Mouse (Mus musculus): ENCODE results near the gene Hoxa3. TPM values are rescaled to one million over a fixed set of nuclear protein-coding genes. Genes with fewer than 3 reads are reported as not detected.

Hoxa3 gene
- 0.57 and 3.7 TPM in 2 replicates for polyA plus RNA-seq (2016; fragmentation: Nextera tagmentation; extraction: Ambion mirVana)

DNA sequence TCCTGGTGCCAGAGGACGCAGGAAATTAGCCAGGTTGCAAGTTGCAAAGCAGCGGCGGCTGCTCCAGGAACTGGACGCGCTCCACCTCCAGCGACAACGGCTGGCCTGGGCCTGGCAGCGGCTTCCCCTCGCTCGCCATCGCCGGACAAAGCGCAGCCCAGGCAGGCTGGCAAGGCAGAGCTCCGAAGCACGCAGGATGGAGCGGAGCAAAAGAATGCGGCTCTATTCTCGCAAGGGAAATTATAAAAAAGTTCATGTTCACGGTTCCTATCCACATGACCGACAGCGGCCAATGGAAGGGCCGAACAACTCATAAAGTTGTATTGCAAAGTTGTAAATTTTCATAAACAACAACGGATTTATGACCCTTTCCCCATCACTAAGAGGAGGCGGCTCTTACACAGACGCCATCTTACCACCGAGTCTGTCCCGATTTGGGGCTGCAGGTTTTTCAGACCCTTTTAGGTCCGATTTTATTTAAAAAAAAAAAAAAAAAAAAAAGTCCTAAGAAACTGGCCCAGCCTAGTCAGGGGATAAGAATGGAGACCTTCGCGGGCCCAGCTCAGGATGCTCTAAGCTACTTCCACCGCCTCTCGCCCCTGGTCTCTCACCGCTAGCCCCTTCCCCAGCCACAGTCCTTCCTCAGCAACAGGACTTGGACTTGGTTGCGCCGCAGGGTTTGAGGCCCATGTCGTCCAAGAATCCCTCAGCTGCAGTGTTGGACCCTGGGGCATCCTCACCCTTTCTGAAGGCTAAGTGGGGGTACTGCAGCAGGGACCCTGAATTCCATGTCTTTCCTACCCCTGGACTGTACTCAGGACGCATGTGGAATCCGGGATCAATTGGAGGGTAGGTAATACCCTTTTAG lies at the start of gene Hoxa3, which contains the start of gene Gm28308:
TSS of gene Hoxa3 (minus strand) at position 218 of the 868 bp plus-strand sequence.
TSS of gene Gm28308 (minus strand) at position 221 of the 868 bp plus-strand sequence.
- Histone ChIP-seq H3K36me3 (no peaks in the 10 kb centered on the region), H3K27ac (no peak within 1 kb of the TSS), H3K4me1 (peaks cover 37% of the 10 kb centered on the region), H3K9me3 (no peaks in the 10 kb centered on the region), H3K4me3 (peak within 1 kb of the TSS; percentile 45), H3K27me3 (ENCODE audit: insufficient read depth, poor library complexity, severe bottlenecking) (peaks cover 100% of the 10 kb centered on the region)
- DNase-seq (ENCODE audit: low spot score), result peak; percentile 77
- 2% methylated on average over 38 of the region's 38 CpGs for WGBS

DNA sequence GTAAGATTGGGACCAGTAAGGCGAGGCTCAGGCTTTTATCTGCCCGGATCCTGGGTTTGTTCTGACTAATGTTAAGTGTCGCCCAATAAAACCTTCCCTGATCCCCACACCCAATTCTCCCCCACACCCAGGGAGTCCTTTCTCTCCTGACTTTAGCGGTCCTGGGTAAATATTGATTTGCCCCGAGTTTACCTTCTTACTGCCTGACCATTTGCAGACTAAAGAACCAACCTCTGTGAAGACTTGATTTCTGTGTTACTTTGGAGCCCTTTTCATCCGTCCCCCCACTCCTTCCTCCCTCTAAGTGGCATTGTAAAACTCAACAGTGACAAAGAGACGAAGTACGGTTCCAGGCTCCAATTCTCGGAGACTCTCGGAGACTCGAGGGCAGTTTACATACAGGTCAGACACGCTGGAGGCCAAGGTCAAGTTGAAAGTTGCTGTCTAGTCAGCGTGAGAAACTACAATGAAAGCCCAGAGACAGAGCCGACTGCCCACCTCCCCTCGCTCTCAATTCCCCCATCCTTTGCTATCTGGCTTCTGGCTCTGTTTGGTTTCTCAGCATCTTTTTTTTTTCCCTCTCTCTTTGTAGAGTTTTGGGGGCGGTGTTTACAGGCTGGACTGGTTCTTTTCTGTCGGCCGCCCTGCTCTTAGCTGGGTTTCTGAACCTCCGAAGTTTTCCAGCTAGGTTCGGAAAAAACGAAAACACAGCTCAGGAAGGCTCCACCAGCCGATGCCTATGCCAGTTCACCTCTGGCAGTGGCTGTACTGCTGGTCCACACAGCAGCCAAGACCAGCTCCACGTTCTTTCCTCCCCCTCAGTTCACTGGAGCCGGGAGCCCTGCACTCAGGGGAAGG lies 49.6 kb upstream of the Hoxa3 start:
- H3K4me3 ChIP-seq, result no peak overlapping the region
- H3K36me3 ChIP-seq, result no peaks in the 10 kb centered on the region
- no peak overlapping the region for H3K27ac ChIP-seq
- H3K9me3 ChIP-seq, result no peaks in the 10 kb centered on the region
- peaks cover 97% of the 10 kb centered on the region for H3K27me3 ChIP-seq (ENCODE audit: insufficient read depth, poor library complexity, severe bottlenecking)
- WGBS, result 1% methylated on average over 24 of the region's 24 CpGs
- DNase-seq (ENCODE audit: low spot score), result peak; percentile 75
- peaks cover 14% of the 10 kb centered on the region for H3K4me1 ChIP-seq

DNA sequence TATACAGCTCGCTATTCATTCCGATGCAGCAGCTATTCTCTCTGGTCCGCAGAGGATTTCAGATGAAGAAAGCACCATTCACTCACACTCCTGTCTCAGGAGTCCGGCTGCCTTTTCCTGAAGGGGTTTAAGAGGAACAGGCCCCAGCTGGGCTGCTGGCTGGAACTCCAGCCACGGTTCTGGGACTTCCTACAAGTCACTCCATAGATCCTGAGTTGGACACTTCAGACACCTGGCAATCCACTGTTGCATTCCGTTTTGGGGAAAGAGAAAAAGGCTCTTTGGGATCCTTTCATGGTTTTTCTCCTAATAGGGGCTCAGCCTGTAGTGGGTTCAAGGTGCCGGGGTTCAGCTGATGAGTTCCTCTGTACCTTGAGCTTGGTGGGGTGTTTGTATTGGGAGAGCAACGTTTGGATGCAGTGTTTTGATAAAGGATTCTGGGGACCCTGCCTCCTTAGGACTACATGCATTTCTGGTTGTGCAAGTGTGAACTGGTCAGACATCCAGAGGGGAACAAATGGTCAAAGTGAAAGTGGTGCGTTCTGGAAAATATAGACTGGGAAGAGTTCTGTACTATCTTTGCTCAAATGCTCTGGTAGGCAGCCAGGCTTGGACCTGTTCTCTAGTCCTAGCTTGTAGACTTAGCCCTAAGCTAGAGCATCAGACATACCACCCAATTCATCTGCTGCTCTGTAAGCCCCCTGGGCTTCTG lies 48.8 kb upstream of the Hoxa3 start:
- Histone ChIP-seq H3K27me3 (ENCODE audit: insufficient read depth, poor library complexity, severe bottlenecking) (peaks cover 98% of the 10 kb centered on the region), H3K27ac (no peak overlapping the region), H3K4me3 (no peak overlapping the region), H3K36me3 (no peaks in the 10 kb centered on the region), H3K4me1 (peaks cover 14% of the 10 kb centered on the region), H3K9me3 (no peaks in the 10 kb centered on the region)
- DNase-seq (ENCODE audit: low spot score), result peak; percentile 72
- 2% methylated on average over 9 of the region's 9 CpGs for WGBS

DNA sequence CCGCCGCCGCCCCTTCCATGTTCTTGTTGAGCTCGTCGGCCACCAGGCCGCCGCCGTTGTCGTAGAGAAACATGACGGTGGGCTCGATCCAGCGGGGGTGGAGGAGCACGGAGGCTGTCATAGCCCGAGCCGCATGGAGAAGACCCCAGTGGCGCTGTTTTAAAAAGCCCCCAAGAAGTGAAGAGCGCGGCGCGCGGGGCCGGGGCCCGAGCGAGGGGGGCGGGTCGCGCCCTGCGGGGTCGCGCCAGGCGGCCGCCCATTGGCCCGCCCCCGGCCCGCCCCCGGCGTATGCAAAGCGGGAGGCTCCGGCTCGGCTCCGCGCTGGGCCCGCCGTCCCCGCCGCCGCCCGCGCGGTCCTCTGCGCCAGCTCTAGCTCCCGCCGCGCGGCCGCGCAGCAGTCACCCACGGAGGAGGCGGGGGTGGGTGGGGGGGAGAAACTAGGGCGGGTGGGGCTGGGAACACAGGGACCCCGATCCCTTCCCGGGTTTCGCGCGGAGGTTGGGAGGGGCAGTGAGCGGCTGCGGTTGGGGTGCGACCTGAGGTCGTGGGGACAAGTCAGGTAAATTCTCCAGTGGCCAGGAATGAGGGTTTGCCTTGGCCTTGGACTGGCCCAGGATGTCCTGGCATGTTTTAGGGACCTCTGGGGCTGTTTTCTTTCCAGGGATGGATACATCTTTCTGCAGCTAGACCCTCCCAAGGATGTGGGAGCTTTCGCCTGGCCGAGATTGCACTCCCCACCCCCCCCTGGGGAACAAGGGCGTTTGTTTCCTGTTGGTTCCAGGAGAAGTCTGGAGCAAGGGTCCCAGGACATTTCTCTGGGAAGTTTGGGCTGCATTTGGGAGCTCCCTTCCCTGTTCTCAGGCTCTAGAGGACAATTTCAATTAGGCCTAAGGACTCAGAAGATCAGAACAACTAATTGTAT lies 47.8 kb upstream of the Hoxa3 start, which contains the start of gene Hoxa13:
TSS of gene Hoxa13 (minus strand) at position 227 of the 922 bp plus-strand sequence.
- no peak within 1 kb of the TSS for H3K27ac ChIP-seq
- DNase-seq (ENCODE audit: low spot score), result peak; percentile 80
- peaks cover 98% of the 10 kb centered on the region for H3K27me3 ChIP-seq (ENCODE audit: insufficient read depth, poor library complexity, severe bottlenecking)
- H3K4me3 ChIP-seq, result peak within 1 kb of the TSS; percentile 58
- peaks cover 14% of the 10 kb centered on the region for H3K4me1 ChIP-seq
- under 1% methylated on average over 71 of the region's 72 CpGs for WGBS
- no peaks in the 10 kb centered on the region for H3K36me3 ChIP-seq
- H3K9me3 ChIP-seq, result no peaks in the 10 kb centered on the region

DNA sequence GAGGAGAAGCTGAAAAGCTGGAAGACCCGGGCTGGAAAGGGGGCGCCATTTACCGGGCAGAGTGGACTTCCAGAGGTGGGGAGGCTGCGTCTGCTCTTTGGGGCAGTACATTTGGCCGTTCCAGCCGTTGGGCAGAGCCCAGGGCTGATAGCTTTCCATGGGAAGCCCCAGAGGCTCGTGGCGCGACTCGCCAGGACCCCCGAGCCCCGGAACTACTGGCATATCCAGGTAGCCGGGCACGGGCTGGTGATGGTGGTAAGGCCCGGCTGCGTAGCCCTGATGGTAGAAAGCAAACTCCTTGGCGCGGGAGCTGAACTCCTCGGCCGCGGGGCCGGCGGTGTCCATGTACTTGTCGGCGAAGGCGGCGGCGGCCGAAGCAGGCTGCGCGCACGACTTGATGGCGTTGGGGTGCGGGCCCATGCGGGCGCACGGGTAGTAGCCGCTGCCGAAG lies 46.7 kb upstream of the Hoxa3 start:
- DNase-seq (ENCODE audit: low spot score), result peak; percentile 77
- no peak overlapping the region for H3K27ac ChIP-seq
- under 1% methylated on average over 37 of the region's 39 CpGs for WGBS

DNA sequence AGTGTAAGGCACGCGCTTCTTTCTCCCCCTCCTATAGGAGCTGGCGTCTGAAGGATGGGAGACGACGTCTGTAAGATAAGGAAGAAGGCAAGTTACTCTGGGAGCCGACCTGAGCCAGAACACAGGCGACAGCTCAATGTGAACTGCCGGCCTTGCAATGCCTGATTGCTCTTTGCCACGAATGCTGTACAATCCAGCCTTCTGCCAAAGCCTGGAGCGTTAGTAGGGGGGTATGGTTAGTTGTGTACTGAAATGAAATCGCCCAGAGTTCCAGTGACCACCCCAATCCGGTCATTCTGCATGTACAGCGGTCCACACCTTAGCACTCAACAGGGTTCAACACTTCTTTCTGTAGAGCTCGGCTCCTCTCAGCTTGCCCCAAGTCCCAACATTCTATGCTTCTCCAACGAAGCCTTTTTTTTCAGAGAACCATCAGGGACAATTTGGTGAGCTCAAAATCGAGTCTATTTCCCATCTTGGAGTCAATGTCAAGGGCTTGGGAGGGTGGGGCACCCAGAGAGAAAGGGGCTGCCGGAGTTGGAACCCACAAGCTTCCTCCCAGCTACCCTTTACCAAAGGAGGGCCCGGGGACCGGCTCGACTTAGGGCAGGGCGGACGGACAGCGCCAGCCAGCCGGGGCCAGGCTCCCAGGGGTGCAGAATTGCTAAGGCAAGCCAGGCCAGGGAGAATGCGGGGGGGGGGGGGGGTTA lies 46.1 kb upstream of the Hoxa3 start:
- H3K27me3 ChIP-seq (ENCODE audit: insufficient read depth, poor library complexity, severe bottlenecking), result peaks cover 98% of the 10 kb centered on the region
- H3K36me3 ChIP-seq, result no peaks in the 10 kb centered on the region
- WGBS, result under 1% methylated on average over 24 of the region's 25 CpGs
- peaks cover 14% of the 10 kb centered on the region for H3K4me1 ChIP-seq
- no peaks in the 10 kb centered on the region for H3K9me3 ChIP-seq
- H3K4me3 ChIP-seq, result peak overlapping the region; percentile 58
- H3K27ac ChIP-seq, result no peak overlapping the region
- peak; percentile 71 for DNase-seq (ENCODE audit: low spot score)

More for the DNA sequence above, 46.7 kb upstream of the Hoxa3 start:
- Histone ChIP-seq H3K4me3 (peak overlapping the region; percentile 58), H3K27me3 (ENCODE audit: insufficient read depth, poor library complexity, severe bottlenecking) (peaks cover 98% of the 10 kb centered on the region), H3K36me3 (no peaks in the 10 kb centered on the region), H3K9me3 (no peaks in the 10 kb centered on the region), H3K4me1 (peaks cover 14% of the 10 kb centered on the region)

DNA sequence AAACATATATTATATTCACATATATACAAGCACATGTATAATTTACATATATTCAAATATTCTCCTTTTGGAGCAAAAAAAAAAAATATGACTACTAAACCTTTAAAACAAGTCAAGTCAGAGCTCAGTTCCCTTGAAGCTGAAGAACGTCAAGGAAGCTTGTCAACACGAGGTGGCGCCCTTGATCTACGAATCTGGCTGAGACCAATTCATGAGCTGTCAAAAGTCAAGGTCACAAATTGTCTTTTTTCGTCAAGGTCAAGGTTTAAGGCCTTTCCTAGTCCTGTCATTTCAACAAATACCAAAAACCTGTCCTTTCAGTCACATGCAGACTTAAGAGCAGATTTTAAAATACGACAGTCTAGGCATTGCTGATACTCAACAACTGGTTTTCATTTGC lies 43.8 kb upstream of the Hoxa3 start:
- Histone ChIP-seq H3K4me3 (no peak overlapping the region), H3K9me3 (no peaks in the 10 kb centered on the region), H3K27ac (no peak overlapping the region), H3K36me3 (no peaks in the 10 kb centered on the region), H3K4me1 (peaks cover 25% of the 10 kb centered on the region), H3K27me3 (ENCODE audit: insufficient read depth, poor library complexity, severe bottlenecking) (peaks cover 98% of the 10 kb centered on the region)
- WGBS, result under 1% methylated on average over 6 of the region's 6 CpGs
- peak; percentile 75 for DNase-seq (ENCODE audit: low spot score)

DNA sequence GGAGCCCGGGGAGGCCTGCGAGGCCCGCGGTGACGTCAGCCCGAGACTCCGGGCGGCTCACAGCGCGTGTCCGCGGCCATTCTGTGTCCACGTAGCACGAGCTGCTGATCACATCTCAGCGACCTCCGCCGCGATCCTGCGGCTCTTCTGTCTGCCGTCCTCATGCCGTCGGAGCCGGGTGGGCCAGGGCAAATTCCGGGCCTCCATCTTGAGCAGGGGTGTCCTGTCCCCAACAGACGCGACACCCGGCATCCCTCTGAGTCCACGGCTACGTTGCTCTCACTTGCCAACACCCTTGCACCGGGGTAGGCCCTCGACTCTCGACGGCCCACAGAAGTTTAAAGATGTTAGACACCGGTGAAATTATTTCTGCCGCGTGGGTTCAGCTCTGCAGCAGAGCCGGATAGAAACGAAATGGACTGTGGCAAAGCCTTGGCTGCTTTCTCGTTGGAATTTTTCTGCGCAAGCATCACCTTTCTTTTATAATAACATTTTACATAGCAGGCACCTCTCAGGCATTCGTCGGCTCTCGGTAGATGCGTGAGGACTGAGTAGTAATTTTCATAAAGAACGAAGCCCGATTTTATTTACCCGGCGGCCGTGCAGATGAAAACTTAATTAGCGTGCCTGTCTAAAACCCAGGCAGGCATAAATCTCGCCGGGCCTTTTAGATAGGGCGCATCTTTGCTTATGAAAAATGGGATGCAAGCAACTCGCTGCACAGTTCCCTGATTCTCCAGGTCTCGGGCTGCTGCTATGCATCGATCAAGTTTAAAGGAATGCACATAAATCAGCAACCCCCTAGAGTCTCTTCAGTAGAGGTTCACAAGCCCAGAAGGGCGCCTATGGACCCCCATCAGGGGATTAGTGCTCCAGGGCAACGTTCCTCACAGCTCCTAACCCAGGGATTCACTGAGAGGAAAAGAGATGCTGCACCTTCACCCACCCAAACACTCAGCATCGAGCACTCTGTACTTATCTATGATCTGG lies 40.7 kb upstream of the Hoxa3 start:
- Histone ChIP-seq H3K27me3 (ENCODE audit: insufficient read depth, poor library complexity, severe bottlenecking) (peaks cover 100% of the 10 kb centered on the region), H3K36me3 (no peaks in the 10 kb centered on the region), H3K27ac (no peak overlapping the region), H3K9me3 (no peaks in the 10 kb centered on the region), H3K4me3 (peak overlapping the region; percentile 44), H3K4me1 (peaks cover 15% of the 10 kb centered on the region)
- DNase-seq (ENCODE audit: low spot score), result peak; percentile 73
- 1% methylated on average over 59 of the region's 59 CpGs for WGBS

DNA sequence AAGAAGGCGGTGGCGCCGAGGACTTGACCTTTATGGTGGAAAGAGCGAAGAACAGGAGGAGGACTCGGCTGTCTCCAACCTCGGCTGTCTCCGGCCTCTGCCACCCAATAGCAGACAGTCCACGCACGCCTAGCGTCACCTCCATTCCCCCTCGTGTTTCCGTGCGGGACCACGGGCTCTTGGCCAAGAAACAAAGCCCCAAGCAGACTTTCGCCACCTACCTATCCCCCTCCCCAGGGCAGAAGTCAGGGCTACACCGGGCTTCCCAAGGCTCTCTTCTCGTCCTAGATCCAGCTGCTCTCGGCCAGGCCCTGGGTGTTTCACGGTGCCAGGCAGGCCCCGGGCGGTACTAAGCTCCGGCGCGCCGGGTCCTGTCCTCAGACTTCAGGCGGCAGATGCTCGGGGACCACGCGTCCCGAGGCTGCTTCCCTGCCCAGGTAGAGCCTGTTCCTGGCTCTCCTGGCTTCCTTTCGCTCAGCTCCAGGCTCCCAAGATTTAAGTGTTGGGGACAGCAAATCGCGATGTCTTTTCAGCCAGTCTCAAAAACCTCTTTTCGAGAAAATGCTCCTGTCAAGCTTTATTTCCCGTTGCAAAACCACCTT lies 39.7 kb upstream of the Hoxa3 start:
- H3K27me3 ChIP-seq (ENCODE audit: insufficient read depth, poor library complexity, severe bottlenecking), result peaks cover 100% of the 10 kb centered on the region
- DNase-seq (ENCODE audit: low spot score), result peak; percentile 75
- H3K9me3 ChIP-seq, result no peaks in the 10 kb centered on the region
- under 1% methylated on average over 35 of the region's 35 CpGs for WGBS
- peak overlapping the region; percentile 44; the same call in 1 of the 2 replicates for H3K4me3 ChIP-seq
- H3K4me1 ChIP-seq, result peaks cover 20% of the 10 kb centered on the region
- no peaks in the 10 kb centered on the region for H3K36me3 ChIP-seq
- no peak overlapping the region for H3K27ac ChIP-seq

Measured in heart, embryonic 10.5 days (tissue).